Mouse (Mus musculus) lung, postnatal 14 days (tissue): Measurements from ENCODE around the gene Unc13c.

Source experiments
- DNase-seq: peaks from one replicate; pipeline ENCODE4 v3.0.0; 2021

Gene Unc13c

DNA sequence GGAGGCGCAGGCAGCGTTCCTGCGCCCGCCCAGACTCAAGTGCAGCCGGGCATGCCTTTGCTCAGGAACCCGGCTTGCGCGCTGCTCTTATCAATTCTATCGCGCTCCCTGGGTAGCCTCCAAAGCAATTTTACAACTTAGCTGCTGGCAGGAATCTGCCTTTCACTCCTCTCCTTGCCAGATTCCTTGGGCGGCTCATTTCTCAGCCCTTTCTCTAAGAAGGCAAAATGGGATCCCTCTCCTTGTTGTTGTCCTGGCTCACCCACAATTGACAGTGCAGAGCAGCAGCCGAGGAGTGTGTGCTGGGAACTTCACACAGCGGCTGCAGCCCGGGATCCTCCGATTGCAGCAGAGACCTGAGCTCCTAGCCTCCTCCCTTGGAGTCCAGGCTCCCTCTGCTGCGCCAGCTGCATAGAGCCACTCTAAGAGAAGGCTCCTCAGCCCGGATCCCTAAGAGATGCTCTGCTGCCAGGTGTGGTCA, at the start of gene Unc13c:
Gene Unc13c (minus strand): TSS at position 326 of the 481 bp plus-strand sequence.
- peak; percentile 2 for DNase-seq

GRCm38 (mm10) chr9:74007976-74008686, 39.4 kb upstream of the Unc13c start:
- no peak for DNase-seq

- no peak for DNase-seq
These were observed 33.7 kb upstream of the Unc13c start for GRCm38 (mm10) chr9:74002388-74002990.

DNA sequence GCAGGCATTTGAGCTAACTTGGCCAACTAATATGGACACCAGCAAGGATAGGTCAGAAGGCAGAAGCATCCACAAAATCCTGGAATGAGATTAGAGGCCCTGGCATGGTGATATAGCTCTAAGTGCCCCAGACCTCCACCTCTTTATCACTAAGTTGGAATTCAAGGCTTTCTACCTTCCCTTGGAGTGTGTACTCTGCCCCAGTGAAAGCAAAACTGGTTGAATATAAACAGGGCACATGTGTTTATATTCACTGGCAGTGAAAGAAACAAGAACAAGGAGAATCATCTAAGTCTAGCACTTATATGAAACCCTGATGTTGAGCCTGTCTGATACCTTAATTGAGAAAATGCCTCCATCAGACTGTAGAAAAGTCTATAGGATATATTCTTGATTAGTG, 19.3 kb upstream of the Unc13c start:
- no peak for DNase-seq

DNA sequence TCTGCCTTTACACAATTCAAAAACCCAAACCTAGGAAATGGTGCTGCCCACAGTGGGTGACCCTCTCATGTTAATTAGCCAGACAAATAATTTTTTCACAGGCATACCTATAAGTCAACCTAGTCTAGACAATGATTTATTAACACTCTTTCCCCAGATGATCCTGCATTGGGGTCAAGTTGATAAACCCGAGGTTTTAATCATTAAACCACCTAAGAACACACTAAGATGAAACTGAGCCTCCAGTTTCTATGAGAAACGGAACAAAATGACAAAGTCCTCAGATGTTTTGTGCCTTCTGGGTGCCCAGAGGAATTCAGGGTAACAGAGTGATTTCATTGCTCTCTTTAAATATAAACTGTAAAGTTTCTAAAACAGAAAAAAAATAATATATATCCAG, 18.5 kb upstream of the Unc13c start:
- no peak for DNase-seq

DNA sequence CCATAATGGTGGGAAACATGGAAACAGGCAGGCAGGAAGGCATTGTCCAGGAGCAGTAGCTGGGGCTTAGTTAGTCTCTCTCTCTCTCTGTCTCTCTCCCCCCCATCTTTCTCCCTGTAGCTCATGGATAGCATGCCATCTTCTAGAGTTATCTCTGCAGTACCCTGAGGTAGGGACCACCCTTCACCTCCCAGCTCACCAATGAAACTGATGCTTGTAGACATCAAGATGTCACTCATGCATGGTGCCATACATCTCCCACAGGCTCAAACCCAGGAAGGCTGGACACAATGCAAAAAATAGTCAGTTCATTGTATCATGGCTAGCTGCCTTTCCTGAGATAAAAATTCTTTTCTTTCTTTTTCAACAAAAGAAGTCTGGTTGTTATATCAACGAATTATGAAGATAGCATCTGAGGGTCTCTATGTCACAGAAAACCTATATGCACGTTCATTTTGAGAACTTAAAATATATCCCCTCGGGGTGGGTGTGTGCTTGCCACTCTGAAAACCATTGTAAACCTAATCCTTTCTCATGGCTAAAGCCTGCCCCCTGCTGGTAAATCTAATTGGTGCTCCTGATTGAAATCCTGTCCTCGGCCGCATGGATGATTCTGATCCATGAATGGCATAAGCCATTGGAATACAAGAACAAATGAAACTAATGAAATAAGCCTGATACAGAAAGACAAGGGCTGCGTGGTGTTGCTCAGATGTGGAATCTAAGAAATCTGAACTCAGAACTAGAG, 14.0 kb upstream of the Unc13c start:
- DNase-seq = peak; percentile 74

DNA sequence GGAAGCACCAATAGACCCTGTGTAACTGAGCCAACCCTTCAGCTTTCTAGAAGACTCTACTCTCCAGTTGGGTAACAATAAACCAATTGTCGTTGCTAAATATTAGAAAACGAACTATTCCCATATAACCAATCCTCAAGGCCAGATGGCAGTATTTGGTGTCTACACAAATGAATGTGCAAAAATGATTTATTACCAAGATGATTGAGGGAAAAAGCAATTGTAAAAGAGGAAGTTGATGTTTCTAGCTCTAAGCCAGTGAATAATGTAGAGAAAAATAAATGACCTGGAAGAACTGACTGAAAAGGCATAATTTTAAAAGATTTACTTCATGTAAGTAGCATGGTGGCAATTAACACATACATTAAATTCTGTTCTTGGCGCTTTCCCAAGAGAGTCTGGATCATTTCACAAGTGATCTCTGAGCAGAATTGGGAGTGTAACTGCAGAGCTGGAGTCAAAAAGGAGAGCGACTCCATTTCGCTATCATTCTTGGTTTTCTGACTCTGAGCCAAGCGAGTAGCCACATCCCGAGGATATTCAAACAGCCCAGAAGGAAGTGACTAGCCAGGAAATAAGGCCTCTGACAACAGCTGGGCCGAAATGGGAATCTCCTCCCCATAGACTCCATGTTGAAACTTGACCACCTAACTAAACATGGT, 3.7 kb upstream of the Unc13c start:
- no peak for DNase-seq

- DNase-seq = no peak
These were observed 2.0 kb upstream of the Unc13c start for GRCm38 (mm10) chr9:73970717-73971116.

DNA sequence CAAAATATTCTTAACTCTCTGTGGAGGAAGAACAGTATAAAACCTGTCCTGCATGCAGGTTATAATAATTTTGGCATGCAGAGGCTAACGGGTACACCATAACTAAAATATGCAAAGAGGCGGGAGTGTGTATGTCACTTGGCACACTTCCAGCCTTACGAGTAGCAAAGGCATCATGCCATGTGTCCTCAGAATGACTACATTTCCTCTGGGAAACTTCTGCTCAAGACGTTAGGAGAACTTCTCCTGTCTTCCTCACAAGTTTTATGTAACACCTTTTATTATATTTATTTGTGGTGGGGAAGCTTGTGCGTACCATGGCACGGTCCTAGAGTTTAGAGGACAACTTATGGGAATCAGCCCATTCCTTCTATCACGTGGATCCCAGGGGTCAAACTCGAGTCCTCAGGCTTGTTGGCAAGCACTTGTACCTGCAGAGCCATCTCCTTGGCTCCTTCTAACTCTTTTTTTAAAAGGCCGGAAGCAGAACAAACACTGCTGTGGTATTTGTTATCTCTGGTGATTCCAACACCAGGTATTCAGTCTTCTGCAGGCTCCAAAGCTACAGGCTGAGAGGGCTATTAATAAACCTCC, 3.3 kb downstream of the Unc13c start:
- DNase-seq = peak; percentile 6

- DNase-seq = no peak
These were observed 6.3 kb downstream of the Unc13c start for GRCm38 (mm10) chr9:73962471-73962870.

DNA sequence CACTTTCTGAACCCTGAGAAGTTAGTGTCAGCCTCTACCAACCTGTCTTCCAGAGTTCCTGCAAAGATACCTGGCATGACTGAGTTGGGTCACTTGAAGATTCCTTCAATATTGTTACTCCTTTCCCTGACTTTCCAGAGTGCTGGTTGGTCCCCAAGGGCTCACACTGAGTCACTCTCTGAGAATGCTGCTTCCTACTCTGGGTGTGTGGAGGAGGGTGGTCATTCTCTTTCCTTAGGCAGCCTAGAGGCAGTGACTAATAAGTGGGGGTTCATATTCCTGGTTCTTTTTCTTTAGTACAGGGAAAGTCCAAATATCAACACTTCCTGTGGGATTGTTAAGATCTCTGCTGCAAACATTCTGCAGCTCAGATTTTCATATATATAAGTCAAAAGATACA, 16.4 kb downstream of the Unc13c start:
- DNase-seq = no peak

GRCm38 (mm10) chr9:73951586-73951985, 17.2 kb downstream of the Unc13c start:
- no peak for DNase-seq

DNA sequence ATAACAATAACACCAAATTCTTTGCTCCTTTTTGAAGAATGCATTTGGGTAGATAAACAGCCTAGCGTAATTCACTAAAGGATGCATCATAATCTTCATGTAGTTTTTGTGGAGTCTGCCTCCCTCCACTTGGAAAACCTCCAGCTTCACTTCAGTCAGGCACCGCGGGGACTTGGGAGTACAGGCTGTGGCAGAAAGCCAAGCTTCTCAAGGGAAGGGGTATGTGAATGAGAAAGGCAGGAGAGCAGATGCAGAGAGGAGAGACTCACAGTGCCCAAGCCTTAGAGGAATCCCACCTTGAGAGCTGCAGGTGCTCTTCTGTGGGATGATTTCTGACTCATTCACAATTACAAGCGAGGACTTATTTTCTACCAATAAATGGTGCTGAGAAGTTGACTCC, 33.9 kb downstream of the Unc13c start:
- no peak for DNase-seq

GRCm38 (mm10) chr9:73931988-73932387, 36.8 kb downstream of the Unc13c start:
- no peak for DNase-seq

DNA sequence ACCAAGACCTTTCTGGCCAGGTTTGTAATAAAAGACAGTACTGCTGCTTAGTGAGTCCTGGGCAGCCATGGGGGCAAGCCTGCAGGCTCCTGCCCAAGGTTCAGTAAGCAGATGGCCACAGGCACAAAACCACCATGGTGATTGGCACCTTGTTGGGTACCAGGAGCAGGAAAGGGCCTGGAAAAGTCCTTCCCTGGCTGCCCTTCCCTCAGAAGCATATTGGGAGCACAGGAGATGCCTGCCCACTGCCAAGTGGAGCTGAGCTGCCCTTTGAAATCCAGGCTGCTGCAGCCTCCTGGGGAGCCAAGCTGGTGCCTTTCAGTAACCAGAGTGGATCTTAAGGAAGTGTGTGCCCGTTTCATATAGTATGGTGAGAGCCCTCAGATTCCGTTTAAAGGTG, 41.5 kb downstream of the Unc13c start:
- DNase-seq = no peak

GRCm38 (mm10) chr9:73922449-73923115, 46.2 kb downstream of the Unc13c start:
- no peak for DNase-seq

GRCm38 (mm10) chr9:73905959-73906358, 62.8 kb downstream of the Unc13c start:
- no peak for DNase-seq

- DNase-seq = no peak
These were observed 70.2 kb downstream of the Unc13c start for GRCm38 (mm10) chr9:73898516-73898915.

DNA sequence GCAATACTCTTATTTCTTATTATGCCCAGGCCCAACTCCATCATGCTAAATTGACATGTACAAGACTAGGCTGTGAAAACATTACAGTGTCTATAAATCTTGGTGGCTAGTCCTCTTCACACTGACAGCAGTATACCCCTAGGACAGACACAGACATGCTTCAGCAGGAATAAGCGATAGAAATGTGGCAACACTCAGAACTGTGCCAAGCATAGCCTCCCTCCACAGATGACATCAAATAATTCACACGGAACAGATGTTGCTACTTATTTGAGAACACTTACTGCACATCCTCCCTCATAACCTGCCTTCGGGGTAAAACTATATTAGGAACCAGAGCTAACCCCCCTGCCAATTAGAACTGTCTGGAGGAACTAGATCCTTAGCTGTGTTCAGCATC, 72.6 kb downstream of the Unc13c start:
- DNase-seq = no peak

DNA sequence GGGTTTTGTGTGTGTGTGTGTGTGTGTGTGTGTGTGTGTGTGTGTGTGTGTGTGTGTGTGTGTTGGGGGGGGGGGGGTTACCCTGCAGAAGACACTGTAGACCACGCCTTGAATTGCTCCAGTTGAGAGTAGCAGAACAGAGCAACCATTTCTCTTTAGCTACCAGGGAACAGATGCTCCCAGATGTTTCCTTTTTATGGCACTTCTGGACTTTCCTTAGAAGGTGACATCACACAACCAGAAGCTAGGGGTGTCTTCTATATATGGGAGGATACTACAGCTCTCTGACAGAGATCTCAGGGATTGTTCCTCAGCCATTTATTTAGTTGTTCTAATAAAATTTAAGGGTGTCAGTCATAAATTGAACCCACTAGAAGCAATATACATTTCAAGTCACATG, 85.2 kb downstream of the Unc13c start:
- DNase-seq = no peak

GRCm38 (mm10) chr9:73883143-73883542, 85.6 kb downstream of the Unc13c start:
- peak; percentile 2 for DNase-seq

DNA sequence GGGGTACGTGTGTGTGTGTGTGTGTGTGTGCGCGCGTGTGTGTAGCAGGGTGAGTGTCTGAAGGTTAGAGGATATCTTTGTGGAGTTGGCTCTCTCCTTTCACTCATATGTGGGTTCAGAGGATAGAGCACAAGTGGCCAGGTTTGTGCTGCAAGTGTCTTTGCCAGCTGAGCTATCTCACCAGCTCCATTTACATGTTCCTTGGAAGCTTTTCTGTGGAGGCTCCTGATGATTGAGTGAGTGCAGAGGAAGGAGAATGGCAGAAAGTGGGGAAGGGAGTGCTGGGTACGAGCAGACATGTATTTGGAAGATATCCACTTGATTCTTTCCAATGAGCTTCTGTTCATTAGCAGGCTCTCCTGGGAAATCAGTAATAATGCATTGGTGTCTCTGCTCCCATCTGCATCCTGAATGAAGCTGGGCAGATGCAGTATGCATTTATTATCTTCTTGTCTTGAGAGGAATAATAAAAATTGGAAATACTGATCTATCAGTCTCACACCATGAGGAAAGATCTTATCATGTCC, 86.3 kb downstream of the Unc13c start:
- DNase-seq = no peak
